Mouse (Mus musculus) urinary bladder, postnatal 25 days (tissue): ENCODE results near the gene Cphx2.
"Not testable (repeated sequence)": the region's sequence is repeated elsewhere in the genome, so short reads cannot be mapped to it uniquely, and the experiment has no call there.

Experiments
- DNase-seq: peaks from one replicate; pipeline ENCODE4 v3.0.0; 2022; ENCODE audit warnings: low spot score

The Cphx2 gene

DNA sequence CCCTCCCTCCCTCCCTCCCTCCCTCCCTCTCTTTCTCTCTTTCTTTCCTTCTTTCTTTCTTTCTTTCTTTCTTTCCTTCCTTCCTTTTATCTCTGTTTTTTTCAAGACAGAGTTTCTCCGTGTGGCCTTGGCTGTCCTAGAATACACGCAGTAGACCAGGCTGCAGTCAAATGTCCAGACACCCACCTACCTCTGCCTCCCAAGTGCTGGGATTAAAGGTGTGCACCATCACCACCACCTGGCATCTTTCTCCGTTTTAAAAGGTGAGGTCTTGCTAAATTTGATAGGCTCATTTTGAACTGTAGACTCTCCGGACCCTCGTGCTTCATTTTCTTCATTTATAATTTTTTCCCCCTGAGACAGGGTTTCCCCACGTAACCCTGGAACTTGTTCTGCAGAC, at the start of gene Cphx2:
Gene Cphx2 (plus strand): TSS at position 301 of the 400 bp plus-strand sequence.
- DNase-seq: not testable (repeated sequence)

GRCm38 (mm10) chr14:26034364-26034763, 47.0 kb upstream of the Cphx2 start:
- DNase-seq: not testable (repeated sequence)

- DNase-seq: not testable (repeated sequence)
Observed at GRCm38 (mm10) chr14:26035439-26035838, 45.9 kb upstream of the Cphx2 start.

DNA sequence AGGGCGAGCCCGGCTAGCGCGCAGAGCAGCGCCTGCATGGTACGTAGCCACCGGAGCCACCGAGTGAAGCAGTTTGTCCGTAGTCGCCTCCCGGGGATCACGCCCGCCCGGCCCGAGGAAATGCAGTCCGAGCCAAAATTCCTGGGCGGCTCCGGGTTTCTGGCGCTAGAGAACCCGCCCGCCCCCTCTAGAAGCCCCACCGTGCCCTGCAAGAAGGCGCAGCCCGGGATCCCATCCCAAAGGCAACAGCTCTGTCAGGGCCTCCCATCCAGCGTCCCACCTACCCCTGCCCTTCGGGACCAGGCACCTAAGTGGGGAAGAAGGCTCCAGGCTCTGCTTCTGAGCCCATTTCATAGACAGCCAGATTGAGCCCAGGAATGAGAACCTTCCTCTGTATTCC, 38.7 kb upstream of the Cphx2 start, which contains the start of gene Gm9780:
Gene Gm9780 (minus strand): TSS at position 101 of the 400 bp plus-strand sequence.
- not testable (repeated sequence) for DNase-seq

GRCm38 (mm10) chr14:26045007-26045406, 36.3 kb upstream of the Cphx2 start:
- not testable (repeated sequence) for DNase-seq

DNA sequence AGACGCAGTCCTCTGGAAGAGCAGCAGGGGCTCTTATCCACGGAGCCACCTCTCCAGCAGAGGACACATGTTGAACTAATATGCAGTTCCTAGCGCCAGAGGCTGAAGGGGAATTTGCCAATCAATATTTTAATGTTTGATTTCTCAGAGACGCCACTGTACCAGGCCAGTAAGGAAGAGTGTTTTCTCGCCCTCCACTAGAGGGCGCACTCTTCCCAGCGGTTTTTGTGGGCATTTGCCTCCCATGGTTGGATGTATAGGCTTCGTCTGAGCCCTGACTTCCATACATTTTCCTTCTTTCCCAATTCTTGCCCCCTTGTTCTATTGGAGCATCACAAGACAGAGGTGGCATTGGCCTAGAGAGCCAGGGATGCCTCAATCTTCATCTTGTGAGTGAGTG, 34.3 kb upstream of the Cphx2 start:
- not testable (repeated sequence) for DNase-seq

- not testable (repeated sequence) for DNase-seq
Observed at GRCm38 (mm10) chr14:26048767-26049166, 32.5 kb upstream of the Cphx2 start.

GRCm38 (mm10) chr14:26058184-26058583, 23.1 kb upstream of the Cphx2 start:
- DNase-seq: not testable (repeated sequence)

DNA sequence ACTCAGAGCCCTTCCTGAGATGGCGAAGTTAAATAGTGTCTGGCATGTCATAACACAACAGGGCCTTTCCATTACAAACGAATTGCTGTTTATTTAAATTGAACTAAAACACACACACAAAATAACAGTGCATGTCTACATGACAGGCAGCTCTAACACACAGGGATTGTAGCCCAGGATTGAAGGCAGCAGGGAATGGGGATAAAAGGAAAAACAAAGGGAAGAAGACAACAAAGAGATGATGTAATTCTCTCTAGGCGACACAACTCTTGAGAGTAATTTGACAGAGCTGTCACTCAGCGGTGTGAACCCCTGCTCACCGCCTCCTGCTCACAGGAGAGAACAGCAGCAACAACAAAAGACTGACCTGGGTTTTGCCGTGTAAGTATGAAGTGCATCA, 22.0 kb upstream of the Cphx2 start:
- not testable (repeated sequence) for DNase-seq

GRCm38 (mm10) chr14:26066574-26067324, 14.6 kb upstream of the Cphx2 start:
- DNase-seq: not testable (repeated sequence)

- not testable (repeated sequence) for DNase-seq
Observed at GRCm38 (mm10) chr14:26067325-26067633, 14.0 kb upstream of the Cphx2 start, which contains the start of gene Tmem254c. Gene Tmem254c, minus strand, starts transcription at chr14:26067355.

GRCm38 (mm10) chr14:26076620-26077390, 4.5 kb upstream of the Cphx2 start:
- not testable (repeated sequence) for DNase-seq

DNA sequence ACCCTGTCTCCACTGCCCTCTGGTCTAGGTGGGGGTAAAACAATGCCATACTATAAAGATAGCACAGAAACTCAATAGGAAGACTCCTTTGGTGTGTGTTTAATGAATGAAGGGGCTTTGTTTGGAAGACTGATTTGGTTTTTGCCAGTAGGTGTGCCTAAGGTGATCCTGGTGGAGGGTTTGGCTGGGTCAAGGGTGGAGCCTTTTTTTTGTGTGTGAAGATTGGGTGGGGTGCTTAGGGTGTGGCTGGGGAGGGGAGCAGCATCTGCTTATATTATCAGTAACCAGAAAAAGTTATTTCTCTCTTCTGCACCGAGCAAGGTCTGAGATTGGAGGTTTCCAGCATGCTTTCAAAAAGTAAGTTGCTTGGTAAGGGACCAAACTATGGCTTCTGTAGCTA, 681 bp downstream of the Cphx2 start, which contains the start of gene Cphx3:
Gene Cphx3 (plus strand): TSS at position 301 of the 400 bp plus-strand sequence.
- DNase-seq: not testable (repeated sequence)

- not testable (repeated sequence) for DNase-seq
Observed at GRCm38 (mm10) chr14:26097622-26098021, 16.3 kb downstream of the Cphx2 start.

DNA sequence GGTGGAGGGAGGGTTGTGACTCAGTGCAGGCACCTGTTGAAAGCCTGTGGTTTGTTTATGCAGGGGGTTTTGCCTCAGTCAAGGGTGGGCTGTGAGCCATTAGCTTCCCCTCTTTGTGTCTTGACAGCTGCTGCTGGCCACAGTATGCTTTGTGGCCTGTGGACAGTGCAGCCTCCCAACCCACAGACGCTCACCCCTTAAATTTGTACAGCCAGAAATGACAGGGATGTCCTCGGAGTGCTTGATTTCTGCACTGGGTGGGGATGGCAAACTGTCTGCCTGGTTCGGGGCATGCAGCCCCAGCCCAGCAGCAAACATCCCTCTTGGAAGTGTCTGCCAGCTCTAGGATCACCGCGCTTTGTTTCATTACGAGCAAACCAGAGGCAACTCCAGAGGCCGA, 36.8 kb downstream of the Cphx2 start, which contains the start of gene Duxbl2:
Gene Duxbl2 (plus strand): TSS at position 200 of the 400 bp plus-strand sequence.
- DNase-seq: not testable (repeated sequence)

GRCm38 (mm10) chr14:26118550-26119000, 37.3 kb downstream of the Cphx2 start:
- DNase-seq: not testable (repeated sequence)

- not testable (repeated sequence) for DNase-seq
Observed at GRCm38 (mm10) chr14:26119095-26119494, 37.8 kb downstream of the Cphx2 start.
